Mouse (Mus musculus) CD4-positive, CD25-positive, alpha-beta regulatory T cell, adult 2 months (primary cell): Measurements from ENCODE around the gene Adig.

Source experiments
- DNase-seq: peaks from one replicate; pipeline ENCODE4 v3.0.0-alpha.2; 2012; ENCODE audit warnings: low read depth, low spot score

The Adig gene

DNA sequence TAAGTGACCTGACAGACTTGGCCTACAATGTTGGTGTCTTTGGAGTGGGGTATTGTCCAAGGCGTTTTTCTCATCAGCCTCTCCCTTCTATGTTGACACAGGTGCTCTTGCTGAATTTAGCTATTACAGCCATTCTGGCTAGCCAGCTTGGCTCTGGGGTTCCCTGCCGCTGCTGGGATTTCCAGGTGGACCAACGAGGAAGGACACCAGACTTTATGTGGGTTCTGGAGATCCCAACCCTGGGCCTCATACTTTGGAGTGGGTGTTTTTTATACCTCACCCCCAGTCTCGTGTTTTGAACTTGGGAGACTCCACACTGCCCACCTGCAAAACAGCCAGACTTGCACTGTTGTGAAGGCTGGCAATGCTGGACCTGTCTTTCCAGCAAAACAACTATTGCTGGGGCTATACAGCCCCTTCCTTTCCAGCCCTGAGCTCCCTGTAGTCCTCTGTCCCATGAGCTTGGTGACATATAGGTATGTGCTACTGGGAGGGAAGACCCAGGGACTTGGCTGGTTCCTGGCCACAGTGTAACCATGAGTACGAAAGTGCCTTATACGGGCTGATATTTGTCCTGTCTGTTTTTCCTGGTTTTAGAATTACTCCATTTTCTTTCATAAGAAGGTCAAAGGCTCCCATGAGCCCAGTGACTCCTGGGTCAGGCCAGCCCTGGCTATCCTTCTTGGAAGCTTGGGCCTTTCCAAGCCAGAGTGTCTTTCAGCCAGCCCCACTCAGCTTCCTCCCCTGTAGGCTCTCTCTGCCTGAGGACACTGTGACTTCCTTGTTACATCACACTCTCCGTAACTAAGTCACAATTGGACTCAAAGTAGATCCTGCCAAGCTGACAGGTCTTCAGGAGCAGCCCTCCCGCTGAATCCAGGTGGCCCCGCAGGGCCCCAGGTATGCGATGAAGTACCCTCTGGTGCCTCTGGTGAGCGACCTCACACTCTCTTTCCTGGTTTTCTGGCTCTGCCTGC lies at the start of gene Adig:
TSS of gene Adig (plus strand) at position 777 of the 977 bp plus-strand sequence.
- no peak for DNase-seq

DNA sequence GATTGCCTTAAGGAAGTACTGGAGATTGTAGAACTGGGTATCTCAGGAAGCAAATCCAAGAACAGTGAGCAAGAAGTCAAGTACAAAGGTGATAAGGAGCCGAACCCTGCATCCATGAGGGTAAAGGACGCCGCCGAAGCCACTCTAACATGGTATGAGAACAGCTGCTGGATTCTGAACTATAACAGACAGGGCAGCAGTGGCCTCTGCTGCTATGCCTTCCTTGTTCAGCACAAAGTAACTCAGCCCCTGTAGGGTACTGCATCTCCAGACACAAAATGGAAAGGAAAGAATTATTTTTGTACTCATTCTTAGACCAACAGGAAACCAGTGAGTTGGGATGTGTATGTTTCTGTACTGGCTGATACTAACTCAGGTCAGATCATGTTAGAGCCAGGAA lies 46.0 kb upstream of the Adig start:
- DNase-seq: no peak

DNA sequence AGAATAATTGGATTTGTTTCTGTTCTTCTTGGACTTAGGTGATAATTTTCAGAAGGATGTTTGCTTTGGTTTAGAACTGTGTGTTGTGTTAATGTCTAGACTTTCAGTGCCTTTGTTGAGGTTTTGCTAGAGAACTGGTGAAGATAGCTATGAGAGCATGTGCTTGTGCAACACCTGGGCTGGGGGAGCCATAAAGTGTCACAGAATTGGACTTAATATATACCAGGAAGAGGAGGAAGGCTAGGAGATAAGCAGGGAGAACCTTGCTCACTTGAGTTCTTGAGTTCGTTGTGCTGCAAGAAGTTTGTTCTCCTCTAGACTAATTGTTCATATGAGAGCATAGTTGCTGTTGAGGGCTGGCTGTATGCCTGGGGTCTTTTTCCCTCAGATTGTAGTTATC lies 44.8 kb upstream of the Adig start:
- DNase-seq: no peak

- DNase-seq: no peak
These were observed 40.0 kb upstream of the Adig start for GRCm38 (mm10) chr2:158462450-158462849.

DNA sequence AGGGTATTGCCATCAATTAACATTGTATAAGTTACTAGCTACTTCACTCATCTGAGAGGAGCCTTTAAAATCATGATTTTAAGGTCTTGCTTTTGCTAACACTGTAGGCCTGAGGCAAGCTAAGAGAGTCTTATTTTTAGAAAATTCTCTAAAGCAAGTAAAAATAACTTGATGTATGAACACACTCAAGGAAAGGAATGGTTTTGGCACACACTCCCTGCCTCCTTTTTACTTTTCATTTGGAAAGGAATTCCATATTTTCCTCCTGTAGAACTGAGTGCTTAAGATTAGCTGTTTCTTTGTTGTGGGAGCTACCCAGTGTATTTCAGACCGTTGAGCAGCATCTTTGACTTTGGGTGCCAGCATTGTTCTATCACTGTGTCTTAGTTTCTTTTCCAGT lies 28.3 kb upstream of the Adig start:
- DNase-seq: no peak

- DNase-seq: no peak
These were observed 24.8 kb upstream of the Adig start for GRCm38 (mm10) chr2:158477640-158478039.

GRCm38 (mm10) chr2:158498457-158498856 lies 4.0 kb upstream of the Adig start:
- no peak for DNase-seq

GRCm38 (mm10) chr2:158503226-158503625 lies 814 bp downstream of the Adig start:
- no peak for DNase-seq

DNA sequence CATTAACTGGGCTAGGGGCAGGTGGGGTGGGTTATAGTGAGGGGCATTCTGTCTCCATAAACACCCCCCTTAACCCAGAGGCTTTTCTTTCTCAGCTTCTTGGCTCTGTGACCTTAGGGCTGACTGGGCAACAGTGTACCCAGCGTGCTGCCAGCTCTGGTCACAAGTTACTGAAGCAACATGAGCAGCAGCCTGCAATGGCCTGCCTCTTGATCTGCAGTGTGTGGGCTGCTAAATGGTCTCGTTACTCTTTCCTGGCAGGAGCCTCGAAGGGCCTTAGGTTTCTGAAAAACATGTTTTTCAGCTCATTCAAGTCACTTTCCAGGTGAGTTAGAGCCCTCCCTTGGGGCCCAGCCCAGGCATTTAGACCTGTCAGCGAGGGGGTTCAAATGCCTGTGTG lies 1.3 kb downstream of the Adig start:
- DNase-seq: no peak

GRCm38 (mm10) chr2:158506475-158506874 lies 4.1 kb downstream of the Adig start:
- no peak for DNase-seq

- DNase-seq: no peak
These were observed 4.6 kb downstream of the Adig start for GRCm38 (mm10) chr2:158507046-158507445.

DNA sequence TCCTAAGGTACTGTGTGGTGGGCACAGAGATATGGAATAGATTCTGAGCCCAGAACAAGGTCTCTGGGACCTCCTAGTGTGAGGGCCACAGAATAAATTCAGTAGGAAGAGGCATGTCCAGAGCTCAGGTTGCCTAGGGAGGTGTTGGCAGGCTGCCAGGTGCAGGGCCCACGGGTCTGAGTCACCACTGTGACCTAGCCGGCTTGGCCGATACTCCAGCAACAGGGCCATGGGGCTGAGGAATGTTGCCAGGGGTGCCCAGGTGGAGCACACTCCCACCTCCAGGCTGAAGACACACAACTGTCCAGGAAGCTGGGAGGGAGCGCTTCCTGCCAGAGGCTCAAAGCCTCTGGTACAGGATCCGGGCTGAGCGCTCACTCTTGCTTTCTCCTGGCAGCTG lies 8.3 kb downstream of the Adig start:
- DNase-seq: no peak

DNA sequence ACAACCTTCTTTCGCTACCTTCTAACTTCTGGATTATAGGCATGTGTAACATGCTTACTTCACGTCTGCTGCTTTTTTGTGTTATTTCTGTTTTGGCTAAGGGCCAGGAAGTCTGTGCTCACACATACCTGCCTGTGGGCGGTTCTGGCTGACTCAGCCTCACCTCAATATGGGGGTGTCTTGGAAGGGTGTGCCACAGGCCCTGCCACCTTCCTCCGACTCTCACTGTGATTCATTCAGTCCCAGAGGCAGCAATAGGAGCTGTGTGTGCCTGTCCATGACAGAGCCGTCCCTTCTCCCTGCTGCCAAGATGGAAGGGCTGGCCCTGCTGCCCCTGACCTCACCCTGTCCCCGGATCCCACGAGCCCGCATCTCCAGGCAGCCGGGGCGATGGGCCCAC lies 10.1 kb downstream of the Adig start, which contains the start of gene Arhgap40:
TSS of gene Arhgap40 (plus strand) at position 269 of the 400 bp plus-strand sequence.
- no peak for DNase-seq

DNA sequence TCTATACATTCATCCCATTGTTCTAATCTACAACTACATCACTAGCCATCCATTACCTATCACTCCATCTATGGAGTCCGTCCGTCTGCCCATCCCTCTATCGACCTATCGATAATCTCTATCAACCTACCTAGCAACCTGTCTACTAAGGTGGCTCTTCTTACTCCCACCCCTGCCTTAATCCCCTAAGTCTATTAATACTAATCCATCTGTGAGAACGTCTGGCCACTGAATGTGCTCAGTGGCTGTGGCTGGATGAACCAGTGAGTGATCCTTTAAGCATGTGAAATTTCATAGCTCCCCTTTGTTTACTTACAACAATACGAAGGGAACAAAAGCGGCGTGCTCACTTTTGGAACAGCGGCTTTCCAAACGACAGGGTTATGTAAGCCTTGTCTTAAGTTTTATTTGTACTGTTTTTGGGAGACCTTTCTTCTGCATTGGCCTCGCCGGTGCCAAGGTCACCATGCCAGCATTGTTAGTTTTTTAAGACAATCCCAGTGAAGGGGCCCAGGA lies 11.5 kb downstream of the Adig start:
- DNase-seq: no peak

DNA sequence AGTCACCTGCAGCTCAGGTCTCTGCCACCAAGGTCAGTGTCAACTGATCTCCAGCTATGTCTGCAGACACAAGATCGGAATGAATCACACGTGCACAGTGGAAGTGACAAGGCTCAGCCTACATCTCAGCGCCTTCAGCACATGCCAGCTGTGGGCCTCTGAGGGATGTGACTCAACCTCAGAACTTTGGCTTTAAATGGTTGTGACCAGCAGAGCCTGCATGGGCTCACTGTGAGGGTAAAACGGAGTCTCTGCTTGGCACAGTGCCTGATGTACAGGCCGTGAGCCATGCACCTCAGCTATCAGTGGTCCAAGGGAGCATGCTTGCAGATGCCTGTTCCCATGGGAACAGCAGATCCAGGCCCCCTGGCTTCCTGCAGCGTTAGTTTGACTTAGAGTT lies 16.2 kb downstream of the Adig start:
- DNase-seq: no peak

DNA sequence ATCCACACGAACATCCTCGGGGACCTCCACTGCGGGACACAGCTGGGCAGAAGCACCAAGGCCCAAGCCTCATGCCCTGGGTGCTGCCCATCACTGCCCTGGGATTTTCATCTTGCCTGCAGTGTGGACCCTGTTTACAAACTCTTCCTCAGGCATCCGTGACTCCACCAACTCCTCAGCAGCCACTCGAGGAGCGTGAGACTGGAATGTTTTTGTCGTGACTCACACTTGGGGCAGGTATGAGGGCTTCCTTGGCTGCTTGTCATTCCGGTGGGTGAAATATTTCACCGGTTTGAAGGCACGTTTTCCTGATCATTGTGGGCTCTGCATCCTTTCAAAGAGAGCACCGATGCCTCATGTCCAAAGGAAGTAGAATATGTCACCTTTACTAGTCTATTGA lies 16.7 kb downstream of the Adig start:
- DNase-seq: no peak

- no peak for DNase-seq
These were observed 17.4 kb downstream of the Adig start for GRCm38 (mm10) chr2:158519800-158520199.

DNA sequence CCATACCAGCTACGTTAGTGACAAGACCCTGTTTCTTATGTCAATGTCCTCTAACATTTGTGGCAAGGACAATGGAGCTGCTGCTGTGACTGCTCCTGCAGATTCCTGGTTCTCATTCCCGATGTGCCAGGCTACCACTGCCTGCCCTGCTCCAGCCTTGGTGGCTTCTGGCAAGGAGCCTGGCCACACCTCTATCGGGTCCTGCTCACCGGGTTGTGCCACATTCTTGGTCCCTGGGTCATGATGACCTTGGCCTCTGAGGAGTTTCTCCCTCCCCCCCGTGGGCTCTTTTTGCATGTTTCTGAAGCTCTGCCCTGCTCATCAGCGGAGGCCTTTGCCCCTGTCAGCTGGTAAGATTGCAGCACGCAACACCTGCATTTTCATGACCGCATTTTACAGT lies 20.6 kb downstream of the Adig start:
- no peak for DNase-seq

DNA sequence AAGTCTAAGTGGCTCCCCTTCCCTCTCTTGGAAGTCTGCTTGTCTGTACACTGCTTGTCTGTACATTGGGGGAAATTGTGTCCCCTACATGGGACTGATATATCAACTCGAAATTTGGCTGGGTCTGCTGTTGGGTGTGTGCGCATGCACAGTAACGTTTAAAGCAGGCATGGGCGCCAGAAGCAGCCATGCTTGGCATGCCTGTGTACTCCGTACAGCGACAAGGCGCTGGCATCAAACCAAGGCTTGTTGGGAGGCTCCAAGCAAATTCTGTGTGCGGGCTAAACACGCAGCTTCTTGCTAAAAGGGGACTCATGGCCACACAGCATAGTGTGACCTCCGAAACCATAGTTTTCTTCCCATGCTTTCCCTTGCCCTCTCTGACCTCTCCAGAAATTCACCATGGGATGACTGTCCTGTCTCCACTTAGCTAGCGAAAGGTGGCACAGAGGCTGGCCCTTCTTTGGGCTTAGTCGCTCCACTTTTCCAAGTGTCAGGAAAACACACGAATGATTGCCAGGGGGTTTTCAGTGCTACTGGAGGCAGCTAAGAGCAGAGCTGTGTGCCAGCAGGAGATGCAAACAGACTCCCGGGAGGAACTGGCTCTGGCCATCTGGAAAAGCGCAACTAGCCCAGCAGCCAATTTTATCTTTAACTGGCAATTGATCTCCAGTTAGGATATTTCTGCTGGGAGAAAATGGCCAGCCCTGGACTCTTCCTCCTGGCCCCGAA lies 21.9 kb downstream of the Adig start:
- no peak for DNase-seq

DNA sequence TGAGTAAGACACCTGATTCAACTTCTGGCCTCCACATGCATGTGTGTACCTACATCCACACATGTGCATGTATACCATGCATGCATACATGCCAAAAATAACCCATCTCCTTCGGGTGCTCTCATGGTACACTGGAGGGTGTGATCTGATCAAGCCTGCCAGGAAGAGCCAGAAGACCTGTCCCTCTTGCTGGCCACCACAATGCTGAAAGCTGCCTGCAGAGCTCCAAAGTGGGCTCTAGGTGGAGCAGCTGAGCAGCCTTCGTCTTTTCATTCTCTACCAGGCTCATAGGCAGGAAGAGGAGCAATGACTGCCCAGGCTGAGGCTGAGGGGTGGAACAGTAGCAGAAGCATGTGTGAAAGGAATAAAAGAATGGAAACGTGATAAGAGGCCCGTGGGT lies 31.7 kb downstream of the Adig start:
- DNase-seq: peak; percentile 74

DNA sequence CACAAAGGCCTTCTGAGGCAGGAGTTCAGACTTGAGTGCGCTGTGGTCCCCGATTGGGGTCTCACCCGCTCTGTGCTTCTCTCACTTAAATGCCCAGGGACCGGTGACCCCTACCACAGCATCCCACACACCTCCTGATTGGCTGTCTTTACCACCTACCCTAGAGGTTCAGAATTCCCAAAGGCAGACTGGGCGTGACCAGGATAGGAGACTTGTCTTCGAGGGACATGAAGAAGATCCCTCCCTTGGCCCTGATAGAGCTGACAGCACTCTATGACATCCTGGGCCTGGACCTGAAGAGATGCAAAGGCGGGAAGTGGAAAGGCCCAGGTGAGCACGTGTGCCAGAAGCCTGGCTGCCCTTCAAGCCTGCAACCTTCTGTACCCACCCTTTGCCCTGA lies 32.1 kb downstream of the Adig start:
- no peak for DNase-seq
